Mouse (Mus musculus): Measurements from ENCODE around the gene Fbll1. TPM values are rescaled to one million over a fixed set of nuclear protein-coding genes. Genes with fewer than 3 reads are reported as not detected.

The Fbll1 gene
- total and polyA plus RNA-seq, 2 experiments, result not detected

DNA sequence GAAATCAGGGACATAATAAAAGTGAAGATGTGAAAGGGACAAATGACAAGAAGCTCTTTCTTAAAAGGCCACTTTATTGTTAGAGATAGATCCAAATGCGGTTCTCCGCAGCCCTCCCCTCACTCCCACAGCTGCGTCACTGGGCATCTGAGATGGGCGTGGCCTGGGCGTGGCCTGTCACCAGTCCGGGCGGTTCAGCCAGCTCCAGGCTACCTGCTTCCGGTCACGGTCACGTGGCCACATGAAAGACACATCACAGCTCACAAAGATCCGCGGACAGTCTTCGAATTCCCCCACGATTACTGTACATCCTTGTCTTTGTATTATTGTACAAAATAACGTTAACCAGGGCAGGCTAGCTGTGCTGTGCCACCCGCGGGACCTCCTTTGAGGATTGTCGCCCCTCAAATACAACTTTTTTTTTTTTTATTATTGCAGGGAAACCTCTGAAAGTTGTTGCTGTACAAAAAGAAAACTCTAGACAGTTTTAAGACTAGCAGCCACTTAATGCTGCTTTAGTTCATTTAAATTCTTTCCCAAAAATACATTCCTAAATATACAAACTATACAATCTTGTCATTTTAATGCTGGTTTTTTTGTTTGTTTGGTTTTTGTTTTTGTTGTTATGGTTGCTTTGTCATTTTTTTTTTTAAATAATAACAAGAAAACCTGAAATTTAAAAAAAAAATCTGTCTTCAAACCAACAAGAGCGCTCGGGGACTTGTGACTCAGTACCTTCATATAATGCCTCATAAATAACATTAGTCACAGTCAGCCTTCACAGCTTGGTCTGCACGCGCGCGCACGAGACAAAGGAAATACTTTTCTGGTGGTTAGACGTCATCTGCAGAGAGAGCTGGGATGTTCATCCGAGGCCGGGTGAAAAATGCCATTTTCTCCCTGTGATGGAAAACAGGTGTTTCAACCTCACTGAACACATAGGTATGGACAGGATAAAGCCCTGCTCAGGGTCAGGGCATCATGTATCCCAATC lies 40.0 kb upstream of the Fbll1 start:
- no peak for TF ChIP-seq CTCF (IDR thresholded peaks at IDR 0.05; ENCODE audit: low read depth, low read length)
- TF ChIP-seq POLR2A (IDR thresholded peaks at IDR 0.05; ENCODE audit: extremely low read depth, insufficient read depth, low read length), result no peak
- Histone ChIP-seq H3K27ac (replicated peaks; ENCODE audit: insufficient read depth, low read depth, low read length) (no peak overlapping the region), H3K9ac (ENCODE audit: low read depth, low read length) (no peak overlapping the region), H3K27me3 (ENCODE audit: control insufficient read depth, insufficient read depth, low read length) (no peaks in the 10 kb centered on the region), H3K4me3 (ENCODE audit: insufficient read depth, low read depth, low read length) (peak overlapping the region; percentile 6; the same call in 1 of the 2 replicates), H3K79me2 (ENCODE audit: control insufficient read depth, insufficient read depth, low read length) (peaks cover 3% of the 10 kb centered on the region; the same call in 1 of the 2 replicates), H3K4me1 (ENCODE audit: control insufficient read depth, insufficient read depth, low read length) (no peaks in the 10 kb centered on the region; the same call in 1 of the 2 replicates), H3K36me3 (ENCODE audit: control insufficient read depth, insufficient read depth, low read length) (peaks cover 17% of the 10 kb centered on the region)
- DNase-seq (ENCODE audit: extremely low read depth, low read depth, low spot score), result peak; percentile 26
- 61% methylated on average over 28 of the region's 28 CpGs for WGBS

- DNase-seq (ENCODE audit: extremely low read depth, low read depth, low spot score), result no peak
- H3K27me3 ChIP-seq (ENCODE audit: control insufficient read depth, insufficient read depth, low read length), result no peaks in the 10 kb centered on the region
- no peak overlapping the region for H3K4me3 ChIP-seq (ENCODE audit: insufficient read depth, low read depth, low read length)
- no peak for TF ChIP-seq CTCF (IDR thresholded peaks at IDR 0.05; ENCODE audit: low read depth, low read length)
- peaks cover 7% of the 10 kb centered on the region; the same call in 1 of the 2 replicates for H3K79me2 ChIP-seq (ENCODE audit: control insufficient read depth, insufficient read depth, low read length)
- peaks cover 4% of the 10 kb centered on the region for H3K4me1 ChIP-seq (ENCODE audit: control insufficient read depth, insufficient read depth, low read length)
- no peak overlapping the region for H3K27ac ChIP-seq (replicated peaks; ENCODE audit: insufficient read depth, low read depth, low read length)
- peaks cover 18% of the 10 kb centered on the region for H3K36me3 ChIP-seq (ENCODE audit: control insufficient read depth, insufficient read depth, low read length)
- H3K9ac ChIP-seq (ENCODE audit: low read depth, low read length), result no peak overlapping the region
- WGBS, result 84% methylated on average over 5 of the region's 5 CpGs
Observed at GRCm38 (mm10) chr11:35837156-35838126, 38.8 kb upstream of the Fbll1 start.

DNA sequence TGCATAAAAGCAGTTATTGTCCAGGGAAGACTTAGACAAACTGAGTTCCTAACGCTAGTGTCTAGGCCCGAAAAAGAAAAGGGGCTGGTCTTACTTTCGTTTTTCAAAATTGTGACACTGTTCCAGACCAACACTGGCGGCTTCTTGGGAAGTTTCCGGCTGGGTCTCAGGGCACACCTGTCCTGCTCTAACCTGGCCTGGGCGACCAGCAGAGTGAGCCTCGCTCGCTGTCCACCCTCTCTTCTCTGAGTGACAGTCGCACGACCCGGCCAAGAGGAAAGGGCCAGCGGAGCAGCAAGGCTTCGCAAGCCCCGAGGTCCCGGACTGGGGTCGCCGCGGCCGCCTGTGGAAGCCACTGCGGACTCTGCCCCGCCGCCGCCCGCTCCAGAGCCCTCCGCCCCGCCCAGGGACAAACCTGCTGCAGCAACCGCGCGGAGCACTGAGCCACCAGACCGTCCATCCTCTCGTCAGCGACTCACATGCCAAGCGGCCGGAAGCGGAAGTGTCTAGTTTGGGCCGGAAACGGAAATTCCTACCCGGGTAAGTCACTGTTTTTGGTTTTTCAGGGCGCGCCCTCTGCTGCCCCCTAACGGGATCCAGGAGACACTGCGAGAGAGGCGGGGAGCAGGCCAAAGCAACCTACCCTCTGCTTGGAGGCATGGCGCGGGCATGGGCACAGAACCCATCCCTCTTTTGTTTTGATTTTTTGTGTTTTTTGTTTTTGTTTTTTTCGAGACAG lies 35.5 kb upstream of the Fbll1 start, which contains the start of gene Rars:
Rars (minus strand) TSS at position 485 of the 739 bp plus-strand sequence.
- Histone ChIP-seq H3K4me1 (ENCODE audit: control insufficient read depth, insufficient read depth, low read length) (peaks cover 6% of the 10 kb centered on the region), H3K79me2 (ENCODE audit: control insufficient read depth, insufficient read depth, low read length) (peaks cover 11% of the 10 kb centered on the region; the same call in 1 of the 2 replicates), H3K27me3 (ENCODE audit: control insufficient read depth, insufficient read depth, low read length) (no peaks in the 10 kb centered on the region), H3K27ac (replicated peaks; ENCODE audit: insufficient read depth, low read depth, low read length) (peak within 1 kb of the TSS; percentile 72), H3K36me3 (ENCODE audit: control insufficient read depth, insufficient read depth, low read length) (peaks cover 25% of the 10 kb centered on the region), H3K4me3 (ENCODE audit: insufficient read depth, low read depth, low read length) (peak within 1 kb of the TSS; percentile 99), H3K9ac (ENCODE audit: low read depth, low read length) (peak within 1 kb of the TSS; percentile 95)
- under 1% methylated on average over 46 of the region's 46 CpGs for WGBS
- peak; percentile 68 for TF ChIP-seq POLR2A (IDR thresholded peaks at IDR 0.05; ENCODE audit: extremely low read depth, insufficient read depth, low read length)
- TF ChIP-seq CTCF (IDR thresholded peaks at IDR 0.05; ENCODE audit: low read depth, low read length), result peak; percentile 90
- peak; percentile 88 for DNase-seq (ENCODE audit: extremely low read depth, low read depth, low spot score)

- Histone ChIP-seq H3K4me3 (ENCODE audit: insufficient read depth, low read depth, low read length) (no peak overlapping the region), H3K27ac (replicated peaks; ENCODE audit: insufficient read depth, low read depth, low read length) (no peak overlapping the region), H3K9ac (ENCODE audit: low read depth, low read length) (peak overlapping the region; percentile 42), H3K36me3 (ENCODE audit: control insufficient read depth, insufficient read depth, low read length) (peaks cover 31% of the 10 kb centered on the region), H3K4me1 (ENCODE audit: control insufficient read depth, insufficient read depth, low read length) (peaks cover 6% of the 10 kb centered on the region), H3K79me2 (ENCODE audit: control insufficient read depth, insufficient read depth, low read length) (peaks cover 15% of the 10 kb centered on the region; the same call in 1 of the 2 replicates), H3K27me3 (ENCODE audit: control insufficient read depth, insufficient read depth, low read length) (no peaks in the 10 kb centered on the region)
- 46% methylated on average over 6 of the region's 6 CpGs for WGBS
- no peak for TF ChIP-seq POLR2A (IDR thresholded peaks at IDR 0.05; ENCODE audit: extremely low read depth, insufficient read depth, low read length)
- TF ChIP-seq CTCF (IDR thresholded peaks at IDR 0.05; ENCODE audit: low read depth, low read length), result no peak
- peak; percentile 46 for DNase-seq (ENCODE audit: extremely low read depth, low read depth, low spot score)
Observed at GRCm38 (mm10) chr11:35833270-35833669, 34.6 kb upstream of the Fbll1 start.

DNA sequence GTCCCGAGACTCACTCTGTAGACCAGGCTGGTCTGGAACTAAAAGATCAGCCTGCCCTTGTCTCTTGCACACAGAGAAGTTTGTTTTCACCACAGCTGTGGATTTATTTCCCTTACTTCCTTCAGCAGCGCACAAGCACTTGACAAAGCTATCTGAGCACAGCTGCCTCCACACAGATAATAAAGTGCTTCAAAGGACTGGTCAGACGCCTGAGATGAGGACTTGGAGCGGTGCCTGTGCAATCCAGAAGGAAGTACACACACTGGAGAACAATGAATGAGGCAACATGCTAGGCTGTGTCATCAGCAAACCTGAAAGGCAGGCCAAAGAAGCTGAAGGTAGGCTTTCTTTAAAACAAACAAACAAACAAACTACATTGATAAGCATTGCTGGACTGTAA lies 33.5 kb upstream of the Fbll1 start:
- peaks cover 6% of the 10 kb centered on the region for H3K4me1 ChIP-seq (ENCODE audit: control insufficient read depth, insufficient read depth, low read length)
- H3K27ac ChIP-seq (replicated peaks; ENCODE audit: insufficient read depth, low read depth, low read length), result no peak overlapping the region
- no peak overlapping the region for H3K4me3 ChIP-seq (ENCODE audit: insufficient read depth, low read depth, low read length)
- WGBS, result 53% methylated on average over 4 of the region's 4 CpGs
- H3K9ac ChIP-seq (ENCODE audit: low read depth, low read length), result no peak overlapping the region
- peaks cover 15% of the 10 kb centered on the region; the same call in 1 of the 2 replicates for H3K79me2 ChIP-seq (ENCODE audit: control insufficient read depth, insufficient read depth, low read length)
- H3K36me3 ChIP-seq (ENCODE audit: control insufficient read depth, insufficient read depth, low read length), result peaks cover 38% of the 10 kb centered on the region
- H3K27me3 ChIP-seq (ENCODE audit: control insufficient read depth, insufficient read depth, low read length), result no peaks in the 10 kb centered on the region
- TF ChIP-seq CTCF (IDR thresholded peaks at IDR 0.05; ENCODE audit: low read depth, low read length), result no peak
- TF ChIP-seq POLR2A (IDR thresholded peaks at IDR 0.05; ENCODE audit: extremely low read depth, insufficient read depth, low read length), result no peak
- DNase-seq (ENCODE audit: extremely low read depth, low read depth, low spot score), result peak; percentile 11

Data from liver, adult 2 months (tissue).